Mouse (Mus musculus) cerebellum, postnatal 4 days (tissue): ENCODE measurements around the gene Hist1h1e.

ENCODE experiments used
- DNase-seq, 2 experiments: peaks; one replicate each; pipeline ENCODE4 v3.0.0; 2022; ENCODE audit warnings: low spot score in 2 of 2, mixed read lengths in 1 of 2

The Hist1h1e gene

GRCm38 (mm10) chr13:23622175-23622671 is at the start of gene Hist1h1e:
Gene Hist1h1e, minus strand, starts transcription at chr13:23622558.
- DNase-seq = peak; percentile 71 to 90

- no peak for DNase-seq
Observed at GRCm38 (mm10) chr13:23662536-23662935, 40.2 kb upstream of the Hist1h1e start.

GRCm38 (mm10) chr13:23659636-23660366 is 37.4 kb upstream of the Hist1h1e start:
- no peak for DNase-seq

- DNase-seq = no peak
Observed at GRCm38 (mm10) chr13:23630653-23631052, 8.3 kb upstream of the Hist1h1e start.

- DNase-seq = no peak
Observed at GRCm38 (mm10) chr13:23622861-23623450, 598 bp upstream of the Hist1h1e start.

- peak in 1 of 2 experiments; percentile 51 for DNase-seq
Observed at GRCm38 (mm10) chr13:23621532-23622174, 705 bp downstream of the Hist1h1e start.

- DNase-seq = peak in 1 of 2 experiments; percentile 53
Observed at GRCm38 (mm10) chr13:23620733-23621531, 1.4 kb downstream of the Hist1h1e start, which contains the start of gene Hist1h2be. Gene Hist1h2be, minus strand, starts transcription at chr13:23621124.

- no peak for DNase-seq
Observed at GRCm38 (mm10) chr13:23620056-23620732, 2.2 kb downstream of the Hist1h1e start.

- DNase-seq = no peak
Observed at GRCm38 (mm10) chr13:23611638-23612037, 10.7 kb downstream of the Hist1h1e start.

- no peak for DNase-seq
Observed at GRCm38 (mm10) chr13:23610393-23610792, 12.0 kb downstream of the Hist1h1e start.

GRCm38 (mm10) chr13:23609844-23610243 is 12.5 kb downstream of the Hist1h1e start:
- no peak for DNase-seq

GRCm38 (mm10) chr13:23609209-23609608 is 13.1 kb downstream of the Hist1h1e start:
- no peak for DNase-seq

- DNase-seq = no peak
Observed at GRCm38 (mm10) chr13:23605052-23605451, 17.3 kb downstream of the Hist1h1e start.

GRCm38 (mm10) chr13:23604452-23604851 is 17.9 kb downstream of the Hist1h1e start:
- no peak for DNase-seq

- no peak for DNase-seq
Observed at GRCm38 (mm10) chr13:23603182-23603699, 19.1 kb downstream of the Hist1h1e start.

- DNase-seq = peak; percentile 63 to 76
Observed at GRCm38 (mm10) chr13:23597957-23598356, 24.4 kb downstream of the Hist1h1e start.

- DNase-seq = no peak
Observed at GRCm38 (mm10) chr13:23595622-23596372, 26.6 kb downstream of the Hist1h1e start.

GRCm38 (mm10) chr13:23595185-23595584 is 27.2 kb downstream of the Hist1h1e start:
- no peak for DNase-seq

GRCm38 (mm10) chr13:23593051-23593770 is 29.1 kb downstream of the Hist1h1e start:
- DNase-seq = no peak
